Mouse (Mus musculus): ENCODE measurements at regions not wholly inside any gene's neighbourhood (a gene's known extent, or its start where the extent isn't known, plus 50 kb on each side); places are given as distances from the start of the nearest gene placed in this dataset.

- DNase-seq (ENCODE audit: low read depth, low spot score) = no peak
Measured at GRCm38 (mm10) chr2:134419581-134419980, 134.6 kb downstream of the Hao1 start.

GRCm38 (mm10) chr2:134399564-134399963, 154.6 kb downstream of the Hao1 start:
- DNase-seq (ENCODE audit: low read depth, low spot score) = no peak

GRCm38 (mm10) chr2:134393421-134393820, 160.7 kb downstream of the Hao1 start:
- DNase-seq (ENCODE audit: low read depth, low spot score) = no peak

- no peak for DNase-seq (ENCODE audit: low read depth, low spot score)
Measured at GRCm38 (mm10) chr2:134375116-134375515, 179.1 kb downstream of the Hao1 start.

GRCm38 (mm10) chr2:134350894-134351501, 203.2 kb downstream of the Hao1 start:
- DNase-seq (ENCODE audit: low read depth, low spot score) = peak; percentile 16

GRCm38 (mm10) chr2:134350442-134350841, 203.7 kb downstream of the Hao1 start:
- DNase-seq (ENCODE audit: low read depth, low spot score) = peak; percentile 15

GRCm38 (mm10) chr2:134342515-134343140, 211.5 kb downstream of the Hao1 start:
- DNase-seq (ENCODE audit: low read depth, low spot score) = no peak

GRCm38 (mm10) chr2:134308092-134308491, 246.1 kb downstream of the Hao1 start:
- no peak for DNase-seq (ENCODE audit: low read depth, low spot score)

GRCm38 (mm10) chr2:134290126-134290691, 264.0 kb downstream of the Hao1 start:
- DNase-seq (ENCODE audit: low read depth, low spot score) = no peak

GRCm38 (mm10) chr2:134275881-134276280, 278.3 kb downstream of the Hao1 start:
- no peak for DNase-seq (ENCODE audit: low read depth, low spot score)

GRCm38 (mm10) chr2:134268466-134268865, 285.7 kb downstream of the Hao1 start:
- no peak for DNase-seq (ENCODE audit: low read depth, low spot score)
